Mouse (Mus musculus): ENCODE measurements around the gene Gm49369.

DNA sequence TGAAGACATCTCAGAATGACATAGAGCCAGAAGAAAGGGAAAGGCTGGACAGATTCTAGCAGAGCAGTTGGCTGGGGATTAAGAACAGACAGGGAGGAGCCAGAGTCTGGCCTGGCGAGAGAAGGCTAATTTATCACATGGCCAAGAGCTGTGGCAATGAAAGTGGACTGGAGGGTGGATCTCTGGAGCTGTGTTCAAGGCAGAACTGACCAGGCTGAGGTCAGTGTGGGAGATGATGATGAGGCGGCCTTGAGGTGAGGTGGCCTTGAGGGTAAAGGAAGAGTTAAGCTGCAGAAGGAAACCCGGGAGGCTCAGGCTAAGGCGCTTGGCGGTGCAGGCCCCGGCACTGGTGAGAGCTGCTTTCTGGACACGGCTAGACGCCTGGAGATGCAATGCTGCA is 23.3 kb downstream of the Gm49369 start:
- no peak for TF ChIP-seq CTCF (IDR thresholded peaks at IDR 0.05; ENCODE audit: borderline replicate concordance, insufficient read depth, low read length)
- TF ChIP-seq POLR2A (IDR thresholded peaks at IDR 0.05; ENCODE audit: low read depth, low read length), result no peak
